Mouse (Mus musculus) kidney, postnatal 4 days (tissue): Measurements from ENCODE around the gene Clns1a.

Experiments used
- DNase-seq, 2 experiments: peaks; one replicate each; pipeline ENCODE4 v3.0.0; 2021; ENCODE audit warnings: mixed read lengths in 2 of 2

Clns1a gene

DNA sequence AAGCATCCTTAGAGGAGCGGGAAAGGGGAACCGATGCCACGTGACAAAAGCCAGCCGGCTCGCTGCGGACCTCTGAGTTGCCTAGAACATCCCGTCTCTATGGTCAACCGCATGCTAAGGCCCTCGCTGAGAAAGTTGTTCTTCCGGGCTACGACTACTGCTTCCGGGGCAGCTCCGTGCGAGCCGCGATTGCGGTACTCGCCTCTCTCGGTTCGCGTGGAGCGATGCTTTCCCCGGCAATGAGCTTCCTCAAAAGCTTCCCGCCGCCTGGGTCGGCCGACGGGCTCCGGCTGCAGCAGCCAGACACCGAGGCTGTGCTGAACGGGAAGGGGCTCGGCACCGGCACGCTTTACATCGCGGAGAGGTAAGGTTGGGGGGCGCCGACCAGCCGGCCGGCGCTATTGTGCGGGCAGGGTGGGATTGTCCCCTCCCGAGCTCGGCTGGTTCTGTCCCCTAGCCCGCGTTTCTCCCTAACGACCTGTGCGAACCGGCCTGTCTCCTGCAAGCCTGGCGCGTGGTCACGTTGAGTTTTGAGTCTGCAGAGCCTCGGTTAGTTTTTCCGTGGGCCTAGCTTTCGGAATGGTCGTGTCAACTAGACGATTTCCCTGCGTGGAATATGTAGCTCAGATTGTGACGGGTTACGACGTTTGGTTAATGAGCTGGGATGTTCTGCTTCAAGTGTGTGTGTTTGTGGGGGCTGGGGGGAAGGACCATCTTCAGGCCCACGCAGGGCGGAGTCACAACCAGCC is at the start of gene Clns1a:
Gene Clns1a, plus strand, starts transcription at position 129 of the 749 bp plus-strand sequence.
- peak; percentile 96 to 97 for DNase-seq

DNA sequence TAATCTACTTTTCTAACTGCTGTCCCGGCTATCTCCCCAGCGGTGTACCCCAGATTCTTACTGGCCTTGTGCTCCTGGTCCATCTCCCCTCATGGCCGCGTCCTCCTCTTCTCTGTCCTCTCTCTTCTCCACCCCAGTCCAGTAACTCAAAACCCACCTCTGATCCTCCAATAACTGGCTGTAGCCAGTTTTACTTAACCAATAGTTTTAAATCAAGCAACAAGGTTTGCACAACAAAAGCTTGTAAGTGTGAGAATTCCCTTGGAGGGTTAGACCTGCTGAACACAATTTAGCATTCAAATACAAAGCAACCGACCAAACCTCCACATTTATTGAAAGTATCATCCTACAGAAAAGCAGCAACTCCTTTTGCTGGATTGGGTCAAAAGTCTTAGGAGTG is 48.8 kb upstream of the Clns1a start:
- no peak for DNase-seq

DNA sequence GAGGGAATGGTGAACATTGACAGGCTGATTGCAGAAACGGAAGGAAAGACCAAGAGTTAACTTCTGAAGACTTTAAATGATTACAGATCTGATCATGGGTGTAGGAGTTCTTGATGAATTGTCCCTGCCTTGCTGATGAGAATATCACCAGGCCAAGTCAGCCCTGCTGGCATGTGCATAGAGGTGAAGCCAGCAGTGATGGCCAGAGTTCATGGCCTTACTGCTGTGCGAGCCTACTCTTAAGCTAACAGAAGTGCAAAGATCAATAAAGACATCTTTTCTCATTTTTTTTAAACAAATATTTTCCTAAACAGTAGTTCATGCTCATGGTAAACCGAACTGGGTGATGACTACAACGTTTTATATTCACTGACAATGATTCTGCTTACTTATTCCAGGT is 45.7 kb upstream of the Clns1a start:
- no peak for DNase-seq

DNA sequence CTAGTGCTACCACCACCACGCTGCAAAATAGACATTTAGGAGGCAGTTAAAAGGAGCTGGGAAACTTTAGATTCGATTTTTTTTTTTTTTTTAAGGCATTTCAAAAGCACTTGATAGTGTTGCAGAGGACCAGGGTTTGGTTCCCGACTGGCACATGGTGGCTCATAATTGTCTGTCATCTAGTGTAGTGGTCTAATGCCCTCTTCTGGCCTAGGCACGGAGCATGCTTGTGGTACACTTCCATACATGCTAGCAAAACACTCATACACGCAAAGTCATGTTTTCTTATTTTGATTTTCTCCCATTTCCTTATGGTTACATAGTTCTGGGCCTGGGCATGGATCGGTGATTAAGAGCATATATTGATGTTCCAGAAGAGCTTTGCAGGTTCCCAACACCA is 40.3 kb upstream of the Clns1a start:
- DNase-seq = no peak

DNA sequence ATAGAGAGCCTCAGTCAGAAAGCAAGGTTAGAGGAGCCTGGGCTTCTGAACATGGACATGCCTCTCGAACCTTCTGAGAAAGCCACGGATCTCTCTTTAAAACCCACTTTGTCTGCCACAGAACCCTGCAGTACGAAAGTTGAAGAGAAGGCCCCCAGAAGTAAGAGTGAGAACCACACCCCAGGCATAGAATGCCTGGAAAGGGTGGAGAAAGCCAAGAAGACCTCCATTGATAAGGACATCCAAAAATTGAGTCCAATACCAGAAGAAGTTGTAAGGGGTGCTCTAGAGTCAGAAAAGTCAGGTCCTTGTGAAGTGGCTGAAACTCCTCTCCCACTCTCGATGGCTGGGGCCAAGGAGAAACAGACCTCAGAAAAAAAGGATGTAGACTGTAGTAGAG is 34.8 kb upstream of the Clns1a start:
- no peak for DNase-seq

DNA sequence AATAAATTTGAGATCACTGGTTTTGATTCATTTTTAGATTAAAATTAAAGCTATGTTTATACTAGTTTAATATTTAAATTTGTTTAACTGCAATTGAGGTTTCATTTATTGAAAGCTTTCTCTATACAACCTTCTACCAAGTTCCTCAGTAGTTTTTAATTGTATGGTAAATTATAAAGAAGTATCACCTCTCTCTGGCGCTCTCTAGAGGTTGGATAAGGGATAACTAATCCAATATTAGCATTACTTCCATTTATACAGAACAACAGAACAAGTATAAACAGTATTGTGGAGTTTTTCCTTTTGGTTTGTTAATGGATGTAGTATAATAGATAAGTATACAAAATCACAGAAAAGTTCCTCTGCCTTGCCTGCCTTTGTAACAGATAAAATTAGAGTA is 17.2 kb upstream of the Clns1a start:
- no peak for DNase-seq

GRCm38 (mm10) chr7:97687831-97688230 is 8.6 kb upstream of the Clns1a start:
- no peak for DNase-seq

GRCm38 (mm10) chr7:97695441-97695840 is 993 bp upstream of the Clns1a start:
- DNase-seq = no peak

- no peak for DNase-seq
Observed at GRCm38 (mm10) chr7:97696133-97696505, 315 bp upstream of the Clns1a start.

GRCm38 (mm10) chr7:97700173-97700572 is 3.7 kb downstream of the Clns1a start:
- DNase-seq = no peak

- no peak for DNase-seq
Observed at GRCm38 (mm10) chr7:97701106-97701505, 4.7 kb downstream of the Clns1a start.

DNA sequence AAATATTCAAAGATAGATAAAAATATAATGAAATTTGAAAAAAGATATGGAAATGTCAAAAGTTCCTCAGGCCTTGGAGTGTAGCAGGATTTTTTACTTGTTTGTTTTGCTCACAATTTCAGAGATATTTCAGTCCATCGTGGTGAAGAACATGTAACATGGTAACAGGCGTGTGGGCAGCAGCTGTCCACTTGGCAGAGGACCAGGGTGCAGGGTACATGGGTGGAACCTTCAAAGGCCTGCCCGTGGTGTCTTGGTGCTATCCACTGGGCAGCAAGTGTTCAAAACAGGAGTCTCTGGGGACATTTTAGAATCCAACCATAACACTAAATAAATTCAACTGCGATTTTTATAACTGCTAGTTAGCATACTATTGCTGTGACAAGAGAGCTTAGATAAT is 10.7 kb downstream of the Clns1a start:
- DNase-seq = no peak

DNA sequence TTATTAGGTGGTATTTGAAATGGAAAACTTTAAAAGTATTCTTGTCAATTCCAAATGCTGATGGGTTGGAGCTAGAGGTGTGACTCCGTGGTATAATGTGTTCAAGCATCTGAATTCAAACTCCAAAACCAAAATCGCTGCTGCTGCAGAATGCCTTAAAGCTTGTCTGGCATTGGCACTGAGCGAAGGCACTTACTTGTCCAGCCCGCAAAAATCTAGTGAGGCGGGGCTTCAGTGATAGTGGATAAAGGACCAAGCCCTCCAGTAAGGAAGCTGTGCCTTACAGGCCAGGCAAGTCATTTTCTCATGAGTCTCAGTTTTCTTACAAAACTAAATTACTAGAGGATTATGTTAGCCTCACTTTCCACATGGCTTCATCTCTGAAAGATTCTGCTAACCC is 11.4 kb downstream of the Clns1a start:
- DNase-seq = no peak

GRCm38 (mm10) chr7:97709204-97709603 is 12.8 kb downstream of the Clns1a start:
- DNase-seq = no peak

DNA sequence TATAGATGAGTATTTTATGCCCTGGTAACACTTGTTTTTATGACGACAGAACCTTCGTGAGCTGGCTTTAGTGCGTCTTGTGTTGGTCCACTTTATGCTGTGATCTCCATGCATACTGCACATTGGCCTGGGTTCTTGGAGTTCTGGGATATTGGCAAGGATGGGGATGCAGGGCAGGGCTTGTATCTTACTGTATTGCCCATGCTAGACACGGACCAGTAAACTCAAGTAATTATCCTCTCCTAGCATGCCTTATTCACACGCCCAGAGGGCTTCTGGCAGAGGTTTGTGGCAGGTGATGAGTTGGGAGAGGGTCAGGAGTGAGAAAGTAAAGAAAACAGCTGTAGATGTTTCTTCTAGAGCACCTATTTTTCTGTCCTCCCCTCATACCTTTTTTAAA is 18.2 kb downstream of the Clns1a start:
- no peak for DNase-seq

DNA sequence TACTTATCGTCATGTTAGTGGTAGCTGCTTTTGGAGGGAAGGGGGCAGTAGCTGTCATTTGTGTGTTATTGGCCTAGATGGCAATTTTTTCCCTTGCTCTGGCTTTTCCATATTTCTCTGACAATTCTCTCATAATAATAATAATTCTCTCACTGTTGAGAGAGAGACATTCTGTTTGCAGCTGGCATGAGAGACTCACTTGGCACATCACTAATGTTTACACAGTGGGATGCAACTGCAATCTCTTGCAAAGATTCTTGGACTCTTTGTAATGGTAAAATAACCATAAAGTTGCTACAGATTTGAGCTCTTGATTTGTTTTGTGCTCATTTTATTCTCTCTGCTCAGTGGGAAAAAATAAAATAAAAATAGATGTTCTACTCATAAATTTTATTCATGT is 20.9 kb downstream of the Clns1a start:
- no peak for DNase-seq

- no peak for DNase-seq
Observed at GRCm38 (mm10) chr7:97719078-97719477, 22.6 kb downstream of the Clns1a start.

DNA sequence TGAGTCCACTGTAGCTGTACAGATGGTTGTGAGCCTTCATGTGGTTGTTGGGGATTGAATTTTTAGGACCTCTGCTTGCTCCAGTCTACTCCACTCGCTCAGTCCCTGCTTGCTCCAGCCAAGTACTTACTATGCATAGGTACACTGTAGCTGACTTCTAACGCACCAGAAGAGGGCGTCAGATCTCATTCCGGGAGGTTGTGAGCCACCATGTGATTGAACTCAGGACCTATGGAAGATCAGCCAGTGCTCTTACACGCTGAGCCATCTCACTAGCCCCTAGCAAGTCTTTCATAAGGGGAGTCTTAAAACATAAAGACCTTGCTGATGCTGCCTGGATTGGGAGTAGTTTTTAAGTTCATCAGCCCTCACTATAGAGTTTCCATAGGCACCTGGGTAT is 23.7 kb downstream of the Clns1a start:
- DNase-seq = no peak

DNA sequence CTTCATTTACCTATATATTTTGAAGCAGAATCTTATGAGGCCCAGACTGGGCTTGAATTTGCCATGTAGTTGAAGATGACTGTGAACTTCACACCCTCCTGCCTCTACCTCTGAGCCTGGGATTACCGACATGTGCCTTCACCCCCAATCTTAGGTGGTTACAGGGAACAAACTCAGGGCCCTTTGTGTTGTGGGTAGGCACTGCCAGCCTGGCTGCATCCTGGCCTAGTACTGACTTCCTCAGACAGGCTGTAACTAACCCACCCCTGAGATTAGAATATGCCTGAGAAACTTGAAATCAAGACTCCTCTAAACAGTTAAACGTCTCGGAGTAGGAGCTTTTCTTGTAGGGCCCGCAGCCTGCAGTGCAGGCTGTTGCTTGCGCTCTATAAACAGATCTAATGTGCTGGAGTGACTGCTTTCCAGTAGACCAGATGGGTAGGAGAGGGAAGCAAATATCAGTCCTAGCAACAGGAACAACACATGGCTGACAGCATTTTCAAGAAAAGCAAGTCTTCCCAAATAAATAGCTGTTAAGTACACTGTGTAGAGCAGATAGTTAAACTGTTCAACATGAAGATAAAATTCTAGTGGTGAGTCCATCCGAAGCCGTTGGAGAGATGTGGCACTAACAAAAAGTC is 26.0 kb downstream of the Clns1a start:
- DNase-seq = no peak

GRCm38 (mm10) chr7:97723646-97724538 is 27.5 kb downstream of the Clns1a start:
- DNase-seq = no peak

DNA sequence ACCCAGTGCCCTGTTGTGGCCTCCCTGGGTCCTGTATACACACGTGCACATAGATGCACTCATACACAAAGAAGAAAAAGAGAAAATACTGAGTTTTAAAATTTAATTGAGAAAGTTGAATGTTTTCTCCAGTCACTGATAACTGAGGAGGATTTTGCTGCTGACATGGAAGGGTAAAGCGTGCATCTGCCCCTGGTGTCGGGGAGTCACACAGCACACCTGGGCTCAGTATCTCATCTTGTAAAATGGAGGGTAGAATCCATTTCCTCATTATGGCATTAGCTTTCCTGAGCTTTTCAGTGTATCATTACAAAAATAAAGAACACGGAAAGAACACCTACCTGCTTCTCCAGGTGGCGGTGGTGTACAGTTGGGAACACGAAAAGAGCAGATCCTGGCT is 29.0 kb downstream of the Clns1a start:
- DNase-seq = no peak

DNA sequence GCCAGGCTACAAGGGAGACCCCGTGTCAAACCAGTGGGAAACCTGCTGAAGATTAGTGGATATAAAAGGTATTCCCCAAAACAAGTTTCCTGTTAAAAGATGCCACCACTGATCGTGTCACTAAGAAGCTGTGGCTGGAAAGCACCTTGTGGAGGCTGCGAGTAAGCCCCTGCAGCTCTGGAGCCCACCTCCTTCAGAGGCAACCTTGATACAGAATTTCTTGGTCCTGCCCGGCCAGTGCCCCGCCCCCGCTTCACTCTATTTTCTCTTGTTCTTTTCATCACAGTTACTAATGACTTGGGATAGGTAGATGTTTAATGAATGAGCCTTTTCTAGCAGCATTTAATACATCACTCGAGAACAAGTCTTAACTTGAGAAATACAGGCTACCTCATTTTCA is 29.6 kb downstream of the Clns1a start:
- no peak for DNase-seq

DNA sequence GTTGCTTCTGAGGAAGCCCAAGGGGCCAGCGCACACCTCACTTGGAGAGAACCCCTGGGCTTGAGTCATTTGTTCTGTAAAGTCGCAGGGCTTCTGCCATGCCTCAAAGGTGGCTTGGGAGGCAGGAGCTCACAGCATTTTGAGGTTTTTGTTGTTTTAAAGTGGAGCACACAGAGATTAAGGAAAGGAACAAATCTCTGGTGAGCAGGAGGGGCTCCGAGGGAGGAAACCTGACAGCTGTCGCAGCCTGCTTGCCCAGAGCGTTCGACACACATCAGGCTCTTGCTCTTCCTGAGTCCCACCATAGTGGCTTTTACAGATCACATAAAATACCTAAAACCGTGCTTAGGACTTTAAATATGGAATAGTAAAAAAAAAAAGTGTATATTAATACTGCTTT is 30.3 kb downstream of the Clns1a start:
- no peak for DNase-seq
